ENCODE assay signal across 10 mouse cellular contexts in genomic region chr4:26929879-26930481, GRCm38 (mm10).
DNase-seq lines count a peak whose midpoint lies in the region; ATAC-seq and TF ChIP-seq lines count a peak whose summit lies in the region.
"Had no signal": no experiment of that assay in that cellular context is flagged by ENCODE, and none has a peak within 500 bp of the region (broad histone marks: within the 10 kb centered on the region; RNA-seq: fewer than 3 reads in every experiment).

No protein-coding gene starts in this region.

- H3K27me3 ChIP-seq in kidney, embryonic 15.5 days: no peaks in the 10 kb centered on the region
- no peaks in the 10 kb centered on the region for H3K27me3 ChIP-seq in CH12.LX (replicated peaks)
- peaks cover 12% of the 10 kb centered on the region; the same call in 1 of the 2 replicates for H3K27me3 ChIP-seq in midbrain, embryonic 13.5 days
- H3K27me3 ChIP-seq: heart, embryonic 15.5 days had no signal

- peak in 1 of 2 experiments; percentile 30; a peak in 1 of 4 replicates for TF ChIP-seq CTCF in CH12.LX (conservative IDR thresholded peaks at IDR 0.05 in 1 of 2, IDR thresholded peaks at IDR 0.05 in 1 of 2; ENCODE audit: low read depth in 2 of 2, low read length in 2 of 2)

- no peak for TF ChIP-seq POLR2A in CH12.LX (IDR thresholded peaks at IDR 0.05; ENCODE audit: low read depth, low read length)

- no peak overlapping the region for H3K27ac ChIP-seq in kidney, embryonic 15.5 days
- no peak overlapping the region for H3K27ac ChIP-seq in CH12.LX (ENCODE audit: insufficient read depth, low read depth)
- no peak overlapping the region for H3K27ac ChIP-seq in midbrain, embryonic 13.5 days
- H3K27ac ChIP-seq: heart, embryonic 15.5 days had no signal

- intact Hi-C loops in heart, postnatal 36 days (cut with DNase I): no loop called here

- ATAC-seq in kidney, embryonic 15.5 days (replicated peaks; ENCODE audit: low FRiP score): 0 out of 2 replicates have a peak, but pooled peaks have one; percentile 67
- peak; percentile 70 for ATAC-seq in midbrain, embryonic 13.5 days
- ATAC-seq in erythroid progenitor cell, adult 5-6 weeks (replicated peaks; ENCODE audit: low FRiP score, poor library complexity, severe bottlenecking): no peak

- DNase-seq in kidney, adult 8-10 months: no peak
- peak; percentile 28 for DNase-seq in CH12.LX (ENCODE audit: extremely low read depth)
- peak; percentile 60 for DNase-seq in embryo, embryonic 11 days
- no peak for DNase-seq in ovary, adult 18-20 months (ENCODE audit: low spot score)
- no peak for DNase-seq in heart, postnatal 36 days

- TF ChIP-seq EP300 in CH12.LX (IDR thresholded peaks at IDR 0.05; ENCODE audit: low read length): no peak

- H3K4me3 ChIP-seq in kidney, embryonic 15.5 days (replicated peaks): no peak overlapping the region
- no peak overlapping the region for H3K4me3 ChIP-seq in CH12.LX (replicated peaks in 1 of 3; ENCODE audit: low read depth in 2 of 3, low read length in 2 of 3, poor library complexity in 1 of 3)
- no peak overlapping the region for H3K4me3 ChIP-seq in midbrain, embryonic 13.5 days (replicated peaks)
- H3K4me3 ChIP-seq: heart, embryonic 15.5 days; myocyte had no signal

- TF ChIP-seq RAD21 in CH12.LX (IDR thresholded peaks at IDR 0.05; ENCODE audit: low read depth, low read length): peak; percentile 40

- no peaks in the 10 kb centered on the region for H3K36me3 ChIP-seq in kidney, embryonic 15.5 days
- no peaks in the 10 kb centered on the region for H3K36me3 ChIP-seq in CH12.LX (replicated peaks in 1 of 2; ENCODE audit: control insufficient read depth in 1 of 2, insufficient read depth in 1 of 2, low read length in 1 of 2)
- H3K36me3 ChIP-seq in midbrain, embryonic 13.5 days: no peaks in the 10 kb centered on the region
- H3K36me3 ChIP-seq: heart, embryonic 15.5 days had no signal

- H3K4me1 ChIP-seq in kidney, embryonic 15.5 days: no peaks in the 10 kb centered on the region
- H3K4me1 ChIP-seq in CH12.LX (ENCODE audit: control insufficient read depth in 1 of 2, insufficient read depth in 2 of 2): no peaks in the 10 kb centered on the region
- H3K4me1 ChIP-seq in midbrain, embryonic 13.5 days (replicated peaks): peaks cover 9% of the 10 kb centered on the region

- in situ Hi-C loops in CH12.LX (cut with MboI; ENCODE audit: low pct_ligation_motif_present, low pct_unique_long_range_greater_than_20kb, low sequenced_read_pairs): no loop called here

- 51% methylated on average over 6 of the region's 6 CpGs for whole genome bisulfite sequencing in kidney, embryonic 15.5 days
- 54% methylated on average over 6 of the region's 6 CpGs for WGBS in midbrain, embryonic 13.5 days

- no peaks in the 10 kb centered on the region for H3K9me3 ChIP-seq in kidney, embryonic 15.5 days (replicated peaks)
- no peaks in the 10 kb centered on the region for H3K9me3 ChIP-seq in CH12.LX (replicated peaks; ENCODE audit: low read length)
- H3K9me3 ChIP-seq in midbrain, embryonic 13.5 days: no peaks in the 10 kb centered on the region
- H3K9me3 ChIP-seq: heart, embryonic 15.5 days had no signal

- H3K9ac ChIP-seq in kidney, embryonic 15.5 days: no peak overlapping the region
- H3K9ac ChIP-seq in CH12.LX (ENCODE audit: insufficient read depth, low read depth): no peak overlapping the region
- H3K9ac ChIP-seq in midbrain, embryonic 13.5 days (replicated peaks): no peak overlapping the region
- H3K9ac ChIP-seq: heart, embryonic 15.5 days had no signal

- H3K79me2 ChIP-seq in CH12.LX (replicated peaks; ENCODE audit: control insufficient read depth, extremely low read depth, insufficient read depth, poor library complexity, severe bottlenecking): no peaks in the 10 kb centered on the region

- dilution Hi-C loops in CH12.LX (cut with MboI; ENCODE audit: extremely low pct_ligation_motif_present, extremely low pct_unique_long_range_greater_than_20kb, low sequenced_read_pairs): no loop called here

- H3K4me2 ChIP-seq in kidney, embryonic 15.5 days: no peak overlapping the region
- no peak overlapping the region for H3K4me2 ChIP-seq in CH12.LX (ENCODE audit: insufficient read depth, low read depth, poor library complexity, severe bottlenecking)
- no peak overlapping the region for H3K4me2 ChIP-seq in midbrain, embryonic 13.5 days (replicated peaks)
- H3K4me2 ChIP-seq: heart, embryonic 15.5 days had no signal

TF ChIP-seq in CH12.LX, 34 proteins besides CTCF, POLR2A, EP300 and RAD21:
- TF ChIP-seq TBP (conservative IDR thresholded peaks at IDR 0.05; ENCODE audit: low read depth, low read length): no peak
- no peak for TF ChIP-seq IRF4 (IDR thresholded peaks at IDR 0.05; ENCODE audit: low read depth, low read length)
- no peak for TF ChIP-seq CHD1 (IDR thresholded peaks at IDR 0.05; ENCODE audit: low read depth, low read length)
- no peak for TF ChIP-seq KAT2A (IDR thresholded peaks at IDR 0.05; ENCODE audit: insufficient replicate concordance, low read length)
- TF ChIP-seq NELFE (IDR thresholded peaks at IDR 0.05; ENCODE audit: low read depth, low read length): no peak
- no peak for TF ChIP-seq CHD2 (IDR thresholded peaks at IDR 0.05; ENCODE audit: low read length)
- no peak for TF ChIP-seq RCOR1 (conservative IDR thresholded peaks at IDR 0.05; ENCODE audit: low read depth, low read length)
- TF ChIP-seq HCFC1 (IDR thresholded peaks at IDR 0.05; ENCODE audit: low read depth, low read length): no peak
- TF ChIP-seq USF1 (IDR thresholded peaks at IDR 0.05; ENCODE audit: low read depth, low read length): no peak
- no peak for TF ChIP-seq TCF12 (IDR thresholded peaks at IDR 0.05; ENCODE audit: low read depth, low read length)
- no peak for TF ChIP-seq GABPA (IDR thresholded peaks at IDR 0.05; ENCODE audit: insufficient replicate concordance, low read depth, low read length)
- no peak for TF ChIP-seq NRF1 (IDR thresholded peaks at IDR 0.05; ENCODE audit: low read depth, low read length)
- no peak for TF ChIP-seq ZKSCAN1 (IDR thresholded peaks at IDR 0.05; ENCODE audit: borderline replicate concordance, low read depth, low read length)
- no peak for TF ChIP-seq ELF1 (IDR thresholded peaks at IDR 0.05; ENCODE audit: low read depth, low read length)
- no peak for TF ChIP-seq MXI1 (IDR thresholded peaks at IDR 0.05; ENCODE audit: low read depth, low read length)
- no peak for TF ChIP-seq SIN3A (IDR thresholded peaks at IDR 0.05; ENCODE audit: low read length)

Comparison
In these comparisons a context has a peak if more than half of its experiments do, and no peak if none do; other contexts are left out.
1. DNase-seq: peak in CH12.LX (single experiment) and embryo, embryonic 11 days (single experiment); none in kidney, adult 8-10 months (0 of 2), ovary, adult 18-20 months (single experiment) and heart, postnatal 36 days (0 of 2).